Mouse (Mus musculus) neural tube, embryonic 11.5 days (tissue): ENCODE results near the gene Myocd. TPM values are rescaled to one million over a fixed set of nuclear protein-coding genes. Genes with fewer than 3 reads are reported as not detected.

ENCODE experiments used
- ATAC-seq: fragments of 200-750 bp; cut with Nextera tagmentation; 2 replicates; pipeline ENCODE4 v1.8.0; 2017; ENCODE audit warnings: moderate number of reproducible peaks, mild to moderate bottlenecking, moderate TSS enrichment, moderate library complexity; ENCODE audit not compliant: insufficient read depth, low FRiP score, low TSS enrichment
- DNase-seq: peaks from one replicate; pipeline ENCODE4 v3.0.0-alpha.2; 2015; ENCODE audit warnings: low spot score
- H3K27ac ChIP-seq: fragments of 300-500 bp; sonication (generic); 2 replicates; pipeline ENCODE4 v1.5.1; 2014; ENCODE audit warnings: low read depth, mild to moderate bottlenecking, low read length
- H3K27me3 ChIP-seq: fragments of 300-500 bp; sonication (generic); 2 replicates; pipeline ENCODE4 v1.6.1; 2014; ENCODE audit warnings: mild to moderate bottlenecking, low read length, mixed read lengths; ENCODE audit not compliant: control insufficient read depth, insufficient read depth
- H3K36me3 ChIP-seq: fragments of 300-500 bp; sonication (generic); 2 replicates; pipeline ENCODE4 v1.6.1; 2014; ENCODE audit warnings: mild to moderate bottlenecking, low read length, moderate library complexity, mixed read lengths; ENCODE audit not compliant: control insufficient read depth, insufficient read depth
- H3K4me1 ChIP-seq: fragments of 300-500 bp; sonication (generic); 2 replicates; pipeline ENCODE4 v1.6.1; 2014; ENCODE audit warnings: low read length, mixed read lengths; ENCODE audit not compliant: control insufficient read depth, insufficient read depth
- H3K4me2 ChIP-seq: fragments of 300-500 bp; sonication (generic); 2 replicates; pipeline ENCODE4 v1.6.1; 2014; ENCODE audit warnings: low read depth, mild to moderate bottlenecking, moderate library complexity
- H3K4me3 ChIP-seq: fragments of 300-500 bp; sonication (generic); 2 replicates; pipeline ENCODE4 v1.5.1; 2014; ENCODE audit warnings: low read depth, low read length
- H3K9ac ChIP-seq: fragments of 300-500 bp; sonication (generic); 2 replicates; pipeline ENCODE4 v1.6.1; 2014; ENCODE audit warnings: mild to moderate bottlenecking, low read length
- H3K9me3 ChIP-seq: fragments of 300-500 bp; sonication (generic); 2 replicates; pipeline ENCODE4 v1.6.1; 2016; ENCODE audit warnings: low read length; ENCODE audit not compliant: control insufficient read depth
- WGBS: fragments of 180-500 bp; shearing (Covaris S2); extraction: QIAGEN DNeasy Blood & Tissue Kit; methylation state at CpG from one replicate; pipeline ENCODE4 v1.1.7; 2014; 5-methylcytosine and 5-hydroxymethylcytosine counted together
- polyA plus RNA-seq: library from polyadenylated mRNA; unstranded; fragments of >200 nt; fragmentation: Nextera tagmentation; extraction: Ambion mirVana; gene quantifications from 2 replicates; pipeline ENCODE4 v1.2.1, GENCODE M21; 2014

Myocd gene
- polyA plus RNA-seq, 1 experiment from 2014 or later = 2.5 TPM

DNA sequence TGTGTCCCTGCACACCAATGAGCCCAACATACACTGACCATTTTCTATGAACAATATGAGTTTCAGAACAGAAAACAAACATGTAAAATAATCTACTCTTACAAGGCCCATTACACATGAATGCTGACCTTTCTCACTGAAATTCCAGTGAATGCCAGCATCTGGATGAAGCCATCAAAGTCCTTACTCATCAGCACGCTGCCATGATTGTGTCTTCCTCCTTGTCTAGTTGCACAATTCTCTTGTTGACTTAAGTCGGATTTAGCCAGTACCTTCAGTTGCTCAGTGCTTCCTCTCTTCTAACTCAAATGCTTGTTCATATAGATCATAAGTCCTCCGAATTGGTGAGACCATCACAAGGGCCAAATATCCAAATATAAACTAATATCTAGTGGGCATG lies 130.8 kb downstream of the Myocd start:
- H3K36me3 ChIP-seq = no peaks in the 10 kb centered on the region
- no peaks in the 10 kb centered on the region for H3K27me3 ChIP-seq
- H3K4me2 ChIP-seq = no peak overlapping the region
- no peak overlapping the region for H3K9ac ChIP-seq
- no peaks in the 10 kb centered on the region for H3K9me3 ChIP-seq
- H3K27ac ChIP-seq = no peak overlapping the region
- no peak for DNase-seq
- no peaks in the 10 kb centered on the region for H3K4me1 ChIP-seq
- no peak for ATAC-seq
- WGBS = 94% methylated on average over 3 of the region's 3 CpGs
- H3K4me3 ChIP-seq = no peak overlapping the region

- ATAC-seq = no peak
- no peaks in the 10 kb centered on the region for H3K27me3 ChIP-seq
- no peak overlapping the region for H3K9ac ChIP-seq
- no peaks in the 10 kb centered on the region for H3K4me1 ChIP-seq
- no peak overlapping the region for H3K4me3 ChIP-seq
- H3K4me2 ChIP-seq = no peak overlapping the region
- H3K36me3 ChIP-seq = no peaks in the 10 kb centered on the region
- H3K9me3 ChIP-seq = no peaks in the 10 kb centered on the region
- no peak for DNase-seq
- 69% methylated on average over 2 of the region's 2 CpGs for WGBS
- no peak overlapping the region for H3K27ac ChIP-seq
Observed at GRCm38 (mm10) chr11:65137145-65137652, 132.6 kb downstream of the Myocd start.

GRCm38 (mm10) chr11:65135251-65135739 lies 134.5 kb downstream of the Myocd start:
- DNase-seq = no peak
- 91% methylated on average over 8 of the region's 8 CpGs for WGBS
- Histone ChIP-seq H3K27ac (no peak overlapping the region), H3K27me3 (no peaks in the 10 kb centered on the region), H3K4me1 (no peaks in the 10 kb centered on the region), H3K9me3 (no peaks in the 10 kb centered on the region), H3K4me2 (no peak overlapping the region), H3K36me3 (no peaks in the 10 kb centered on the region), H3K9ac (no peak overlapping the region), H3K4me3 (no peak overlapping the region)
- no peak for ATAC-seq

DNA sequence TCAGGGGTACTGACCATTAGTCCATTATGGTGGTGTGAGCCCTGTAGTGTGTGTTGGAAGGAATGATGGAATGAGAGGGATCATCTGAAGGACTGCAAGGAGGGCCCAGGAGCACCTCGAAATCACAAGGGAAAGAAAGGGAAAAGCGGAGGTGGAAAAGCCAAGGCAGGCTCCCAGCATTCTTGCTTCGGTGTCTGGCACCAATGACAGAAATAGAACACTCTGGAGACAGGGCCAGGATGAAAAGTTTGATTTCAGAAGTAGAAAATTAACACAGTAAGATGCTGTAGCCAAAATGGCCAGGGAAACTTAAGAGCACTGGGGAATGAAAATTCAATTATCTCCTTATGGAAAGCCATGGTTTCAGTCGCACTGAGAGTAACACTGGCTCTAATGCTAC lies 136.1 kb downstream of the Myocd start:
- ATAC-seq (no peak), DNase-seq (no peak)
- Histone ChIP-seq H3K4me2 (no peak overlapping the region), H3K27me3 (no peaks in the 10 kb centered on the region), H3K4me1 (no peaks in the 10 kb centered on the region), H3K9me3 (no peaks in the 10 kb centered on the region), H3K9ac (no peak overlapping the region), H3K36me3 (no peaks in the 10 kb centered on the region), H3K27ac (no peak overlapping the region), H3K4me3 (no peak overlapping the region)
- WGBS = 87% methylated on average over 4 of the region's 4 CpGs

GRCm38 (mm10) chr11:65129110-65129509 lies 140.7 kb downstream of the Myocd start:
- H3K4me2 ChIP-seq = no peak overlapping the region
- no peaks in the 10 kb centered on the region for H3K36me3 ChIP-seq
- no peaks in the 10 kb centered on the region for H3K27me3 ChIP-seq
- peaks cover 3% of the 10 kb centered on the region; the same call in 1 of the 2 replicates for H3K4me1 ChIP-seq
- no peak overlapping the region for H3K4me3 ChIP-seq
- no peak overlapping the region for H3K9ac ChIP-seq
- 81% methylated on average over 4 of the region's 4 CpGs for WGBS
- no peaks in the 10 kb centered on the region for H3K9me3 ChIP-seq
- no peak for DNase-seq
- no peak overlapping the region for H3K27ac ChIP-seq
- ATAC-seq = no peak

GRCm38 (mm10) chr11:65128666-65129065 lies 141.1 kb downstream of the Myocd start:
- H3K4me2 ChIP-seq = no peak overlapping the region
- no peaks in the 10 kb centered on the region for H3K9me3 ChIP-seq
- peaks cover 3% of the 10 kb centered on the region; the same call in 1 of the 2 replicates for H3K4me1 ChIP-seq
- no peak for DNase-seq
- no peak overlapping the region for H3K4me3 ChIP-seq
- H3K27me3 ChIP-seq = no peaks in the 10 kb centered on the region
- 91% methylated on average over 4 of the region's 4 CpGs for WGBS
- no peaks in the 10 kb centered on the region for H3K36me3 ChIP-seq
- H3K9ac ChIP-seq = no peak overlapping the region
- ATAC-seq = no peak
- no peak overlapping the region for H3K27ac ChIP-seq

DNA sequence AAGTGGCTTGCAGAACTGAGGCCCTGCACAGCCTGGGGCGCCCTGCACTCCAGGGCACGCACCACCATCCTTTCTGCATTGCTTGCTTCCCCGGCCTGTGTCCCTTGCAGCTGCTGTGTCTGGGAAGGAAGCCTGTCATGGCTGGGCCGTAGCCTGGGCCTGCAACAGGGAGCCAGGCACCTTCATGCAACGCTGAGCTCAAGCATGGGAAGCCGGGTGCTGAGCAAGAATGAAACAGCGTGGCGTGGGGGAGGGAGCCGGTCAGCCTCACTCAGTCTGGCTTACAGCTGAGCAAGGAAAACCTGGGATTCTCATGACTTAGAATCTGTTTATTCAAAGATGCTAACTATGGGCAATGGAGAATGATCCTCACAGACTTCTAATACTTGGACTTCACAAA lies 143.2 kb downstream of the Myocd start:
- DNase-seq (no peak), ATAC-seq (no peak)

More for the DNA sequence above, 143.2 kb downstream of the Myocd start:
- Histone ChIP-seq H3K27ac (no peak overlapping the region), H3K4me1 (peaks cover 3% of the 10 kb centered on the region; the same call in 1 of the 2 replicates), H3K4me3 (no peak overlapping the region), H3K9me3 (no peaks in the 10 kb centered on the region), H3K9ac (no peak overlapping the region), H3K27me3 (no peaks in the 10 kb centered on the region), H3K36me3 (no peaks in the 10 kb centered on the region), H3K4me2 (no peak overlapping the region)
- 76% methylated on average over 9 of the region's 9 CpGs for whole genome bisulfite sequencing

Other genes starting within 250 kb of the Myocd start
- not detected in 2 replicates for gene 1700086D15Rik, start 110.1 kb downstream of the Myocd start, polyA plus RNA-seq
- 5.1 and 5.9 TPM in 2 replicates for gene Arhgap44, start 107.0 kb downstream of the Myocd start, polyA plus RNA-seq